Mouse (Mus musculus) activated CD4-positive, CD25-positive, alpha-beta regulatory T cell, adult 4 months (primary cell): Measurements from ENCODE around the gene Lypd4. TPM values are rescaled to one million over a fixed set of nuclear protein-coding genes. Genes with fewer than 3 reads are reported as not detected.
"Not testable (repeated sequence)": the region's sequence is repeated elsewhere in the genome, so short reads cannot be mapped to it uniquely, and the experiment has no call there.

Source experiments
- ATAC-seq: one replicate; pipeline ENCODE4 v1.8.0; 2017
- polyA plus RNA-seq, 2 experiments: library from polyadenylated mRNA; unstranded; fragments of 100-300 nt; shearing (Covaris generic); gene quantifications; one replicate each; pipeline ENCODE4 v1.2.1; 2017

The Lypd4 gene
- polyA plus RNA-seq, 2 experiments from 2014 or later: not detected

DNA sequence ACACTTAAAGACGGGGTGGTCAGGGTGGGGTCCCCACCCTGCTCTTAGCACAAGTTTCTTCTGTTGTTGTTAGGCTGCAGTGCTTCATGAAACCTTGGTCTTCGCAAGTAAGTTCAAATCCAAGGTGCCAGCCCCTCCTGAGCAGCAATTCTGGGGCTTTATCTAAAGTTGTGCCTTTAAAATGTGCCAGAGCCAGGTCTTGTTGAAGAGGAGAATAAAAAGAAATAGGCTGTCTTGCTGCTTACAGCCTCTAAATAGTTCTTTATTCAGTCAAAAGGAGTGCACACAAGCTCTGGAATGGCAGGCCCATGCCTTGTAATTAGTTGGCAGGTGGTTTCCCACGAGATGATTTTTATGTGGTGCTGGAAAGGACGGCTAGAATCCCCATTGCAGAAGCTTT is 17.4 kb upstream of the Lypd4 start:
- no peak for ATAC-seq

DNA sequence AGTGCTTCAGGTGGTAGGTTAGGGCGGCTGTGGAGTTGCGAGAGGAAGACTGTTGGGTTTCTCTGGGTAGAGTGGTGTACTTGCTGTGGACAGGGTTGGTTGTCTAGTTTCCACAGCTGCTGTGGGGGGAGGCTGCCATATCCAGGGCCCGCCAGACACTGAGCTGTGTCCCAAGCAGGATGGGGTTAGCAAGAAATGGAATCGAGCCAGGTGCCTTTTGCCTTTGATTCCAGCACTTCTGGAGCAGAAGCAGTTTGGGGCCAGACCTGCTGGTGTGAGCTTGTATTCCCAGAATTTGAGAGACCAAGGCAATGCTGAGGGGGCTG is 16.5 kb upstream of the Lypd4 start:
- no peak for ATAC-seq

DNA sequence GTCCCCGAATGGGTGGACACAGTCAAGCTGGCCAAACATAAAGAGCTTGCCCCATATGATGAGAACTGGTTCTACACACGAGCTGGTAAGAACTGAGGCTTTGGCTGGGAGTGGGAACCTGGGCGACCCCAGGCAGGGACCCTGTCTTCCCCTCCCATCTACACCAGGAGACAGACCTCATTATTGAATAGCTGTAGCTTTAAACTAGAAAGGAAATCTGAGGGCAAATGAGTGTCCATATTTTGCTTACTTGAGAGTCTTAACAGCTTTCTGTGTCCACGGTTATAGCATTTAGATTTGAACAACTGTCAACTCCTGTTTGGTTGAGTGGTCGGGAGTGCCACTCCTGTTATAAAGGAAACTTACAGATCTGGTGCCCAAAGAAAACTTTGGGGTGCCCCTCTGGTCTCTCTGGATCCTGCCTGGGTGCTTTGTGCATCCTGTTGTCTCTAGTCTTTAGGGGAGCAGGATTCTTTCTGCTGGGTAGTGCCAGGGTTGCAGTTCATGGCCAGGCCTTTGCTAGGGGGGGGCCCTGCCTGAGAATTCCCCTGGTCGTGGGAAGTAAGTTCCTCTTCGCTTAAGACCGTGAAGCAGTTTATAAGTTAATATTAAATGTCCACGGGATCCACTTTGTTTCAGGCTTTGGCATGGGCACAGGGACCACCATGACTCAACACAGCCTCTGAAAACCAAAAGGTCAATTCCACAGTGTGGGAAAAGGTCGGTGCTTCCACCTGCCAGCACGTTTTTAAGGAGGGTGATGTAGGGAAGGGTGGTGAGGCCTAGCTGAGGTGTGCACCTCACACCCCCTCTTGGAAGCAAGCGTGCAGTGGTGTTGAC is 15.9 kb upstream of the Lypd4 start:
- ATAC-seq: no peak

DNA sequence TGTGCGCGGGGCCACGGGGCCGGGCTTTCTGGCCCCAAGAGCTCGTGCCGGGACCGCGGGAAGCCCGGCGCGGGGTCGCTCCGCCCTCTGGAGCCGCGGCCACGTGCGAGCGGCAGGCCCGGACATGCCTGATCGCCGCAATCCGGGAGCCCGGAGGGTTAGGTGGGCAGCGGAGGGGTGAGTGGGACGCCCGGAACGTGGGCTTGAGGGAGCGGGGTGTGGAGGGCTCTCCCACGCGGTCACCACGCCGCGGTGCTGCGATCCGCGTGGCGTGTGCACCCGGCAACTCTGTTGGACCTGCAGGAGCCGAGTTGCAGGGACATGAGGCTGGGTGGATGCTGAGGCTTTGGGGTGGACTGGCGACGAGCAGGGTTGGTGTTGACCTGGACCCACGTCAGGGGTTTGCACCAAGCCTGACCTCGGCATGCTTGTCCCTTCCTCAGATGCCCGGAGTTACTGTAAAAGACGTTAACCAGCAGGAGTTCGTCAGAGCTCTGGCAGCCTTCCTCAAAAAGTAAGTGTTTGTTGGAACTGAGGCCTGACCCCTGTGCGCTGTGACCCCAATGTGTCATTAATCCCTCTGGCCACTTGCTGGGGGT is 15.1 kb upstream of the Lypd4 start:
- peak; percentile 8 for ATAC-seq

DNA sequence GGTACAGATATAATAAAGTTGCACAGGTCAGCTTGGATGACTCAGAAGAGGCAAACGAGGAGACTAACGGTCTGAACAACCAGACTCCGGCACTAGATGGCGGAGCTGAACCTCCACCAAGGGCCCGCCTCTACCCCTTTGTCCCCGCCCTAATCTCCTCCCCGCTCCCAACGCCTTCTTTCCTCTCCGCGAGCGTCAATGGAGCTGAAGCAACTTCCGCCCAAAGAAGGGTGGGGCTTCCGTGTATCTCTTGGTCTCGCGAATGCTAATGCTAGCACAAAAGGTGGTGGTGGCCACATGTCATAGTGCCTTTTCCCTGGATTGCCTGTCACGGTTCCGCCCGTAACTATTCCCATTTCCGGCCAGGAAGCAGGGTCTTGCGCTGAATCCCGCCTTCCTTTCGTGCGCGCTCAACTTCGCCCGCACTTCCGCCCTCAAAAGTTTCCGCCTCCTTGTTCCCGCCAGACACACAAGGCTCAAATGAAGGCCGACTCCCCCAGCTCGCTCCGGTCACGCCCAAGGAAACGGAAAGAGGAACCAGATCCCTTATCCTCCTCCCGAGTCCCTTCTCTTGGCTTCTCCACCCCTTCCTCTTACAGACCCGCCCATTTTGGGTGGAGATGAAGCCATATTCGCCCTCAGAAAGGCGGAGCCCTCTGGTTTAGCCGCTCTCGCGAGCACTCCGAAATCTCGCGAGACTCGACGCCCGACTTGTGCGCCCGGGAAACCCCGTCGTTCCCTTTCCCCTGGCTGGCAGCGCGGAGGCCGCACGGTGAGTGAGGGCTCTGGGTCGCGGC is 14.4 kb upstream of the Lypd4 start, which contains the start of gene Rps19:
Gene Rps19 (plus strand): TSS at position 476 of the 797 bp plus-strand sequence.
- ATAC-seq: peak; percentile 87

DNA sequence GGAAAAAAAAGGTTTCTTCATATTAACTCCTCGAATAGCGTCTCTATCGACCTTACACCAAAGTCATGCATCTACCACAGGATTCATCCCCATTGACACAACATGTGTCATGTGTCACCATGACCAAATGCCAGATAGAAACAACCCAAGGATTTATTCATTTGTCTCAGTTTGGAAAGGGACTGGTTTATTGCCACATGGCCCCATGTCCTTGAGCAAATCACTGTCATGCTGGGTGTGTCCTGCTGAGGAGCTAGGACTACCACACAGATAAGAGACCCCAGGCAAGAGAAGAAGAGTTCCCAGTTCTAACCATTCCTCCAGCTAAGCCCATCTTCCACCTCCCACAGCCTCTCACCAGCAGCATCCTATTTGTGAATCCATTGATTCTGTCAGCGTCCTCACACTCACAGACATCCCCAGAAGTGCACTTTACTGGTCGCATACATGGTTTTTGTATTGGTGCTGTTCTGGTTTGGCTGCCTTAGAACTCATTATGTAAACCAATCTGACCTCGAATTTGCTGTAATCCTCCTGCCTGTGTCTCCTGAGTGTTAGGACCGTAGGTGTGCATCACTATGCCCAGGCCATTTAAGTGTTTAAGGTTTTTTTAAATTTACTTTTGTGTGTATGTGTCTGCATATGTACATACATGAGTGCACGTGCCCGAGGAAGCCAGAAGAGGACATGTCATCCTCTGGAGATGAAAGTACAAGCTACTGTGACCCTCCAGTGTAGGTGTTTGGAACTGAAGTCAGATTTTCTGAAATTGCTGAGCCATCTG is 12.9 kb upstream of the Lypd4 start:
- no peak for ATAC-seq

DNA sequence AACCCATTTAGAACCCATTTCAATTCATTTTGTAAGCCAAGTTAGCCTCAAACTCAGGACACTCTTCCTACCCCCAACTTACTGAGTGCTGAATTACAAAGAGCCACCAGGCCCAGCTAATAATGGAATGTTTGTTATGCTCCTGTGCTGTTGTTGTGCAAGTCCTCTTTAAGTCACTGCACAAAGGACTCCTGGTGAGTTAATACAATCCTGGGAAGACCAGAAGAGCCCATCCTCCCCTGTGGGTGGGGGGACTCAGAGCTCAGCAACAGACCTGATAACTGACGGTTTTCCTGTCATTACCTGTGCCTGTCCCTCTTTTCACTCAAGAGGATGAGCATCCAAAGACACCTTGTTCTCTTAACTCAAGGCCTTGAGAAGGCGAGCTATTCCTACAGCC is 9.9 kb upstream of the Lypd4 start:
- no peak for ATAC-seq

DNA sequence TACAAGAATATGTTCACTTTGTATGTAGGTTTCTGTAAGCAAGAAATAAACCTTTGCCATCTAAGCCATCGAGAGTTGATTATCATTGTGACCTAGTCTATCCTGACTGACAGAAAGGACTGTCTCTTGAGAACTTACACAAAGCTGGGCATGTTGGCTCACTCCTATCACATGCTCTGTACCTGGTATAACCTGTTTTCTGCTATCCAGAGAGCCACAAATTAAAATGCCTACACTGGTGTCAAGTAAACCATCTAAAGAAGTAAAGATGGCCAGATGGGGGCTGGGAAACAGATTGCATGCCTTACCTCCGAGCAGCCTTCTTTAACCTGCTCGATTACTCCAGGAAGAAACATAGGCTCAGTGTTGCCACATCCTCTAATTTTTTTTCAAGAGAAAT is 7.8 kb upstream of the Lypd4 start:
- ATAC-seq: no peak

DNA sequence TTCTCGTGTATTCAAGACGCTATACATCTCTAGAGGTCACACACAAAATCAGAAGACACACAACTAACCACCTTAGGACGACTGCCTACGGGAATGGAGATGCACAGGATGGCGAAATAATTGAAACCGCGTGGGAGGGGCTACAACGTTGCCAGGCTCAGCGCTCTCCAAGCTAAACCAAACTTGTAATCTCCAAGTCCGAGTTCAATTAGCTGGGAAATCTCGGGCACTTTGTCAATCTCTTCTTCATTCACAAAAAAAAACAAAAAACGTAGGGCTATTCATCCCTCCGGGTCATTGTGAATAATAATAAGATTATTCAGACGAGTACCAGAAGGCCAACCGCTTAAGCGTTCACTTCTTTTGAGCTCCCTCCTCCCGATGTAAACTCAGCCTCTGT is 661 bp downstream of the Lypd4 start:
- no peak for ATAC-seq

DNA sequence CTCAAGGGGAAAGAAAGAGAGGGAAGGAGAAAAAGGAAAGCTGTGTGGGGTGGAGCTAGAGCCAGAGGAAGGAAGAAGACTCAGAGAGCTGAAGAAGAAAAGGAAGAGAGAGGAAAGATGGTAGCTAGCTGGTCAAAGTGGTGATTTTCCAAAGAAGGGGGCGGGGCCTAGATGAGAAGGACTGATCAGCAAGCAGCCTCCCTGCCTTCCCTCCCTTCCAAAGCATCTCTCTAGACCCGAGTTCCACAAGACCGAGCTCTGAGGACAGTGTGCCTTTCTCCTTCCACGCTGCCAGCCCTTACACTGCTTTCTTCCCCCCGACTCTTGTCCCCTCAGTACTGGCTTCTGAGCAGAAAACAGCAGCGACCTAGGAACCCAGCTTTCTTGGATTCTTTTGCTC is 5.6 kb downstream of the Lypd4 start:
- no peak for ATAC-seq

DNA sequence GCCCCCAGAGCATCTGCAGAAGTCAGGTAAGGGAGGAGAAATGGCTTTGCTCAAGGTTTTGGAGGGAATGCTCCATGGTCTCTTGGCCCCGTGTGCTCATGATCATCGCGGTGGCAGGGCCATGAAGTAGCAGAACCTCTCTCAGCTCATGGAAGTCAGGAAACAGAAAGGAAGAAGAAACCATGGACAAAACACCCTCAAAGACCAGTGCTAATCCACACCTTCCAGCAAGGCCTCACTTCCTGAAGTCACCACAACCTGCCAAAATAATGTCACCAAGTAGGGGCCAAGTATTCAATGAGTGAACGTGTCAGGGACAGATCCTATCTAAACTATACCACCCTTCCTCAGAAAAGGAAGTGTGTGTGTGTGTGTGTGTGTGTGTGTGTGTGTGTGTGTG is 6.9 kb downstream of the Lypd4 start:
- ATAC-seq: no peak

DNA sequence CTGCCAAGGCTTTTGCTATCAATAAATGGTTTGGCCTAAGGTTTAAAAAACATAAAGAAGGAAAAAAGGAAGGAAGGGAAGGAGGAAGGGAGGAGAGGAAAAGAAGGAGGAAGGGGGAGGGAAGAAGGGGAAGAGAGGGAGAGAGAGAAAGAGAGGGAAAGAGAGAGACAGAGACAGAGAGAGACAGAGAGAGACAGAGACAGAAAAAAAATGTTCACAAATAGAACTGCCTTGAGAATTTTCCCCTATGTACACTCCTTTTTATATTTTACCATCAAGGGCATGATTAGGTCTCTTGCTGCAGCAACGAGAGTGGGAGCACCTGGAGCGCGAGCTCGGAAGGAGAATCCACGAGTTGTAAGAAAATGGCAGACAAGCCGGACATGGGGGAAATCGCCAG is 7.8 kb downstream of the Lypd4 start, which contains the start of gene Gm9844:
Gene Gm9844 (plus strand): TSS at position 301 of the 400 bp plus-strand sequence.
- no peak for ATAC-seq

DNA sequence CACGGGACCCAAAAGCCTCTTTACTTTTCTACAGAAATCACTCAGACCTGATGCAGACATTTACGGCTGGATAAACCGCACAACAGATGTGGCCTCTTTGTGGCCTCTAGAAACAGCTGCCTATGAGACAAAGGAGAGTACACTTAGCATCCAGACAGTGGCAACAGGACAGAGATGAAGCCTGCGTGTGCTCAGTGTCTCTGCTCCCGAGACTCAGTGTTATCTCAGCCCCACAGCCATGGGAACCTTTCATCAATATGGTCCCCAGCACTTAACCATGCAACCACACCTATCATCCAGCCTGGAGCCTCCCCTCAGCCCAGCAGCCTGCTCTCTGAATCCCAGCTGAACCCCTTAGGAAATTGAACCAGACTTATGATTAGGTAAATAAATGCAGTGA is 10.5 kb downstream of the Lypd4 start:
- ATAC-seq: no peak

DNA sequence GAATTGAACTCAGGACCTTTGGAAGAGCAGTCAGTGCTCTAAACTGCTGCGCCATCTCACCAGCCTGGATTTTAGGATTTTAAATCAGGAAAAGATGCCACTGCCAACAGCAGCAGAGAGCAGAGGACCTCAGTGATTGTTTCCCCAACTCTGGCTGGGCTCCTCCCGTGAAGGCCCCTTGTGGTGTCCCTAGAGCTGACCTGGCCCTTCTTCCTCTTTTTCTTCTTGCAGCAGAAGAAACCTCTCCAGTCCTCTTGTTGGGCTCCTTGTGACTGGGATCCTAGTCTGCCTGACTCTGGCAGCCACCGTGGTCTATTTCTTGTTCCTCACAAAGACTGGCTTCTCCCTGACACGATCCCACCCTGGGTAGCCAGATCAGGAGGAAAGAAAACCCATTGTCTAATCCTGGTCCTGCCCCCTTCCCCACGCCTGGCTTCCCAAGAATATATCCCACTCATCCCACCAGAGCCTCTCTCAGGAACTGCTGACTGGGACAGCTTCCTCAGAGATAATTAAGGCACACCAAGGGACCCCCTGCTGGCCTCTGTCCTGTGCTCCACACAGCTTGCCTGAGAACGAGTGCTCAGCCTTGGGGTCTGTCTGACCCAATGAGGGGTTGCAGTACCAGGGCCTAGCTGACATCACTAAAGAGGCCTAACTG is 13.2 kb downstream of the Lypd4 start:
- no peak for ATAC-seq

DNA sequence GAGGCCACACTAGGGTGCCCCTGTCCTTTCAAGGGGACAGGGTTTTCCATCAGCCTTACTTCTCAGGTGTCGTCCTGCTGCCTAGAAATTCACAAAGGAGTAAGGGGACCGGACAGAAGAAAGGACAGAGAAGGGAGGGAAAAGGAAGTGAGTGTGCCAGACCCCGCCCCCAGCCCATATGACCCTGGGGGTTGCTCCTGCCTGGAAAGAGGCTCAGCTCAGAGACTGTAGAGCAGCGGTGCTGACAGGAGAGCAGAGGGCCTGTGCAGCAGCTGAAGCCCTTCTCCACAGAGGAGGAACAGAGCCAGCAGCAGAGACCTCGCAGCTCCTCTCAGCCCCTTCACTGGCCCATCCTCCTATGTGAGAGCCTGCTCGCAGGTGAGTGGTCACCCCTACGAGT is 16.0 kb downstream of the Lypd4 start:
- ATAC-seq: no peak

DNA sequence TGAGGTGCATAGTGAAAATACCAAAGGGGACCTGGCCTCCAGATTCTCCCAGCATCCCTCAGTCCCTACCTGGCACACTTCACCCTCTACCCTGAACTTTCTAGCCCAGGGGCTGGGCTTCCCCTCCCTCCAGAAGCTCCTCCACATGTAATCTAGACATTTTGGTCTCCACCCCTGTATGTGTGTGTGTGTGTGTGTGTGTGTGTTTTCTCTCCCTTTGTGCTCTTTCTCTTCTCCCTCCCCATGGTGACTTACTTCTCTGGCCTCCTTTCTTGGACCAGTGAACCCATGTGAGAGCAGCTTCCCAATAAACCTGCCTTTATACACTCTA is 16.5 kb downstream of the Lypd4 start:
- ATAC-seq: no peak

DNA sequence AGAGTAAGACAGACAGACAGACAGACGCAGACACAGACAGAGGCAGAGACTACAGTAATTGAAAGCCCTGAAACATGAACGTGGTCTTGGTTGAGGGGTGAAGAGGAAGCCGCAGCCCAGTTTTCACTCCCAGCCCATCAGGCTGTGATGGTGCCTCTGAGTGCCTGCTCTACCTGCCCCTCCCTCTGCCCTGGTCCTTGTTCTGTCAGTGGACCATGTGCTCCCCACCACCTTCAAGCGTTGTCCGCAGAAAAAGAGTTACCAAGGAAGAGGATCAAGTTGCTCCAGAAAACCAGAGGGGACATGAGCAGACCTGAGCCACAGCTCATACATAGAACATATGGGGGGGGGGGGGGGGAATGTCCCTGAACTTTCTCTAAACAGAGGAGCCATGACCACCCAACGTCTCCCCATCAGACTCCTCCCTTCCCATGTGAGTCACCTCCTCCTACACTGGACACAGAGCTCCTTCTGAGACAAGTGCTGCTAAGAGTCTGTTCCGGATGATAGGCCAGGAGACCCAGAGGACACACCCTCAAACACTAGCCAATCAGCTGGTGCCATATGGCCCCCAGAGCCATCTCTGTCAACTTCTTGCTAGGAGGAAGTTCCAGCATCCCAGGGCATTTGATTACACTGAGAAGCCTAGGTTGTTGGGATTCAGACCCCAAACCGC is 17.0 kb downstream of the Lypd4 start:
- ATAC-seq: no peak

DNA sequence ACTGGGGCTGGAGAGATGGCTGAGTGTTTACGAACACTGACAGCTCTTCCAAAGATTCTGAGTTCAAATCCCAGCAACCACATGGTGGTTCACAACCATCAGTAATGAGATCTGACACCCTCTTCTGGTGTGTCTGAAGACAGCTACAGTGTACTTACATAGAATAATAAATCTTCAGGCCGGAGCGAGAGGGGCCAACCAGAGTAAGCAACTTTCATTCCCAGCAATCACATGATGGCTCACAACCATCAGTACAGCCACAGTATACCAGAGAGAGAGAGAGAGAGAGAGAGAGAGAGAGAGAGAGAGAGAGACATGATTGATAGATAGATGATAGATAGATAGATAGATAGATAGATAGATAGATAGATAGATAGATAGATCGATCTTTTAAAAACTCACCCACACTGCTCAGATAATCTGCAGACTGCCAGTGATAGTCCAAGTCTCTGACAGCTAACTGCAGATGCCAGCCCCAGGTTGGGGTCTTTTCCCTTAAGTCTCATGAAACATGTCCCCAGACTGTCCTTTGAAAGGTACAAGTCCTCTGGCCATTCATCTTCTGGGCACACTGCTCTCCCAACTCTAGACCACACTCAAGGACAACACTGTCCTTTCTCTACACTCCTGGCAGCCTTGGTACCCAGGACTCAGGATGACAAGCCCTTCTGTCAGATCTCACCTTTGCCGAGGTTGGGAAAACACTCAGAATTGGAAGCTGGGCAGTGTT is 18.0 kb downstream of the Lypd4 start:
- no peak for ATAC-seq

DNA sequence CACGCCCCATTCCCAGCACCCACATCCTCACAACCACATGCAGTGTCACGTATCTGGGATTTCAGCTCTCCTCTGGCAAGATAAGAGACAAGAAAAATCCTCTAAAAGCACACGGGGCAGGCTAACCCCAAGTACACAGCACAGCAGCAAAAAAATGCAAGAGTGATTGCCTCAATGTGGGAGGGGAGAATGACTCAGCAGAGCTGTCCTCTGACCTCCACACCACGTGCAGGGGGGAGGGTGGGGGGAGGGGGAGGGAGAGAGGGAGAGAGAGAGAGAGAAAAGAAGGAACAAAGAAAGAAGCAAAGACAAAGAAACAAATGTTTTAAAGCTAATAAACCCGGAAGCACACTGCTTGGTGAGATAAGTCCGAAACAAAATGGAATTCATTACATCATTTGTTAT is 18.8 kb downstream of the Lypd4 start:
- no peak for ATAC-seq

DNA sequence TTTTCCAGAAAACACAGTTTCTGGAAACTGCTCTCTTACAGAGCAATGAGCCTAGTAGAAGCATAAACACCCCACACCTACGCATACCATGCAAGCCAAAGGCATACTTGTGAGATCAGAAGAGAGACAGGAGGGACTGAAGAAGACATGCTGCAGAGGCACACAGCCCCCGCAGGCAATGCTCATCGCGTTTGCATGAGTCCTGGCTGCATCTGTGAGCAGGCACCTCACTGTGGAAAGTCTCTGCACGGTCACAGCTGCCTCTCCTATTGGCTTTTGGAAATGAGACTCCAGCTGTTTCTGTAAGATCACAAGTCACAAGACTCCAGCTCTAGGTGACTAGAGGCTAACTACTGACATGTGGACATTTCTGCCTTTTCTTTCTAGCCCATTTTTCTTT is 19.6 kb downstream of the Lypd4 start:
- no peak for ATAC-seq

DNA sequence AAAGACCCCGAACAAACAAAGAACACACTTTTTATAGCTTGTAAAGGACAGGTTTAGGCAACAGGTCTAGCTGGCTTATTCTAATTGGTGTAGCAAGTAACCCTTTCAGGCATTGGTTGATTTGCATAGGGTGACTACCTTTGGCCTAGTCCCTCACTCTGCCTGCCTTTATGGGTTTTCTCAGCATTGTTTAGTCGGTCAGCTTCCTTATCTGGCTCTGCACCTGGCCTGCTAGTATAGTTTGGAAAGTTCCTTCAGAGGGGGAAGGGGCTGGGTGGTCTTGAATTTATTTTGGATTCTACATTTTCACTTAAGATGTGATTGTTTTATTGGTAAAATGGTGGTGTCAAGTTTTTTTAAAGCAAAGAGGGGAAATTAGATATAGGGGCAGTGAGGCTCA is 23.2 kb downstream of the Lypd4 start:
- not testable (repeated sequence) for ATAC-seq
